Mouse (Mus musculus): ENCODE measurements around the gene Zscan29.

GRCm38 (mm10) chr2:121142415-121142814, 28.5 kb downstream of the Zscan29 start:
- TF ChIP-seq CTCF (IDR thresholded peaks at IDR 0.05; ENCODE audit: low read depth, low read length), result no peak
- no peak for TF ChIP-seq POLR2A (IDR thresholded peaks at IDR 0.05; ENCODE audit: borderline replicate concordance, low read depth, low read length)

Data from bone marrow macrophage, adult 2 months (primary cell).